Mouse (Mus musculus): ENCODE data around the gene 2510039O18Rik. TPM values are rescaled to one million over a fixed set of nuclear protein-coding genes. Genes with fewer than 3 reads are reported as not detected.

Gene 2510039O18Rik
- total RNA-seq, 2 experiments from 2014 or later, result 17.9 to 21.4 TPM

DNA sequence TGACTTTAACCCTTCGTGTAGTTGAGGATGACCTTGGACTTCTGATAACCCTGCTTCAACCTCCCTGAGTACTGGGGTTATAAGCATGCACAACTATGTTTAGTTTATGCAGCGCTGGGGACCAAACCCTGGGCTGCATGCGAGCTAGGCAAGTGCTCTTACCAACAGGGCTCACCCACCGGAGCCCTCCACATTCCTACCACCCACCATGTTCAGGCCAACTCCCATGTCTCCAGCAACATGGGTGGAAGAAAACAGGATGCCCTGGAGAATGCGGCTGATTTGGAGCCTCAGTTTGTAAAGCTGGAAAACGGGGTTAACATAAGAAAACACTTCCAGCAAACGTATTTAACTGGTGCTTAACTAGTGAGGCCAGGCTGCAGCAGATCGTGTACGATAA is 4.8 kb upstream of the 2510039O18Rik start:
- intact Hi-C loops (cut with DNase I), result loop anchor here (5.0 kb wide), 1 partner anchor 34 kb away; the partner anchor contains the start of gene Mfn2
- DNase-seq, result no peak

DNA sequence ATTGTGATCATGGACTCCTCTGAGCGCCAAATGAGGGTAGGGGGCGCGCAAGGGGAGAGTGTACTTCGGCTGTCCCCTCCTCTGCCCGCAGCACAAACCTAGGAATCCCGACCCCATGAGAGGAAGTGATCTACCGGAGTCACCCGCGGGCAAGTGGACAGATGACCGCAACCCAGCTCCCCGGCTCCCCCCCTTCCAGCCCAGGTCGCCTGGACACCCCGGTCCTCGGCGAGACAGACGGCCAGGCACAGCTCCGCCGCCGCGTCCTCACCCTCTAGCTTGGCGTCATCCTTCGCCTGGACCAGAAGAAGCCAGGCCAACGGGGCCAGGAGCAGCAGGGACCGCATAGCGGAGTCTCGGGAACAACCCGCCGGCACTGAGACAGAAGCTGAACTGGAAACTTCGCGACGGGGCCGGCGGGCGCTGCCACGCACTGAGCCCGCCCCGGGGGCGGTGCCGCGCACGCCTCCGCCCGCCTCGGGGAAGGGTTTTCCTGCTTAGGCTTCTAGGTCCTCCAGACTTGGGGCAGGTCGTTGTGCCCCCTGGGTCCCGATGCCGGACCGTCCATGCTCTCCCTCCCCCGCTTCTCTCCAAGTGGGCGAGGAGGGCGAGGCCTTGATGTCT is 4.3 kb upstream of the 2510039O18Rik start, which contains the start of gene Plod1:
Gene Plod1 (minus strand): TSS at position 437 of the 624 bp plus-strand sequence.
- intact Hi-C loops (cut with DNase I), result loop anchor here (5.0 kb wide), 1 partner anchor 34 kb away; the partner anchor contains the start of gene Mfn2
- DNase-seq, result peak; percentile 86 to 87

DNA sequence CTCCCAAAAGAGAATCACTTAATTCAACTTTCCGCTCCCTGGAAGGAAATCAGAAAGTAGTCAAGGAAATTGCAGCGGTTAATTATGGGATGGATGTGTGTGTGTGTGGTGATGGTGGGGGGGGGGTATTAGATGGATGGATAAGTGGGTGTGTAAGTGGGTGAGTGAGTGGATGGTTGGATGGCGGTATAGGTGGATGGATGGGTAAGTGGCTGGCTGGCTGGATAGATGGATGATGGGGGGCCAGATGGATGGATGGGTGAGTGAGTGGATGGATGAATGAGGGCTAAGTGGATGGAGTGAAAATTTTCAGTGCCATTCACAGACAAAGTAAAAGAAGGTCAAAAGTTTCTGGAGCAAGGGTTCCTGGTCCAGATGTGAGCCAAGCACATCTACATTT is 3.7 kb upstream of the 2510039O18Rik start:
- intact Hi-C loops (cut with DNase I), result loop anchor here (5.0 kb wide), 1 partner anchor 35 kb away; the partner anchor contains the start of gene Mfn2
- no peak for DNase-seq

- intact Hi-C loops (cut with DNase I), result loop anchor here (5.0 kb wide), 1 partner anchor 35 kb away; the partner anchor contains the start of gene Mfn2
- DNase-seq, result no peak
These were observed 3.2 kb upstream of the 2510039O18Rik start for GRCm38 (mm10) chr4:147937486-147937885.

DNA sequence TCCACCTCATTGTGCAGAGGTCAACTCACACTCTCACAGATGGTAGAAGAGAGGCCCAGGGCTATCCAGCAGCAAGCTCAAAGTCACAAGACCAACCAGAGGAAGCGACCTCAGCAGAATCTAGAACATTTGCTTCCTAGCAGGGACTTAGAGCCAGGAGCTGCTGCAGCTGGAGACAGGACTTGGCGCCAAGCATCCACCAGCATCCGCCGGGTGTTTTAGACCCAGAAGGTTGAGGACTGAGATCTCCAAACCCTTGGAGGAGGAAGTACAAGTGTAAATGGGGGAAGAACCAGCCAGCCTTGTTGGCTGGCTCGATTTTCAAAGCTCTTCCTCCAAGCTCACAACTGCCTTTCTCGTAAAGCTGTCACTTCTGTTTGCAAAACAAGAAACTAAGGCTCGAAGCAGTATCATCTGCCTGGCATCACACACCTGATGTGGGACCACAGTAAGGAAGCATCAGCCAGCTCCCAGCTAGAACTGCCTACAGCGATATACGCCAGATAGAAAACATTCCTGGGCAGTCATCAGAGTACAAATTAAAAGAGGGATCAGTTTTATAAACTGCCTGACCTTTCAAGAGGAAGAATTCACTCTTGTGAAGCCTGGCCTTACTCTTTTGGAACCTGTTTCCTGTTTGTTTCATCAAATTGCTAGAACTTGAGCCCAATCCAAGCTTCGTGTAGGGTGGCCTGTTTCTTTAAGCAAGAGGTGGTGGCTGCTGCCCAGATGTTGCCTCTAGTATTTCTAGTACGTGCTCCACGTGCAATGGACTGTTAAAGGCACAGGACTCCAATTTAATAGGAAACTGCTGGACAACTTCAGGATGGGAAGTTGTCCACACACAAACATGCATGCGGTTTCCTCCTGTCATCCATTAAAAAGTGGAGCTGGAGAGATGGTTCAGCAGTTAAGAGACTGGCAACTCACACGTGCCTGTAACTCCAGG is 2.3 kb upstream of the 2510039O18Rik start:
- intact Hi-C loops (cut with DNase I), result loop anchor here (5.0 kb wide), 1 partner anchor 36 kb away; the partner anchor contains the start of gene Mfn2
- peak; percentile 50 to 51 for DNase-seq

- DNase-seq, result no peak
- intact Hi-C loops (cut with DNase I), result no loop called here
These were observed 584 bp upstream of the 2510039O18Rik start for GRCm38 (mm10) chr4:147940111-147940510.

GRCm38 (mm10) chr4:147941045-147942020 is 638 bp downstream of the 2510039O18Rik start:
- DNase-seq, result no peak
- intact Hi-C loops (cut with DNase I), result no loop called here

- no peak for DNase-seq
- intact Hi-C loops (cut with DNase I), result no loop called here
These were observed 2.3 kb downstream of the 2510039O18Rik start for GRCm38 (mm10) chr4:147943005-147943404.

- DNase-seq, result no peak
- intact Hi-C loops (cut with DNase I), result no loop called here
These were observed 6.8 kb downstream of the 2510039O18Rik start for GRCm38 (mm10) chr4:147947511-147947910.

DNA sequence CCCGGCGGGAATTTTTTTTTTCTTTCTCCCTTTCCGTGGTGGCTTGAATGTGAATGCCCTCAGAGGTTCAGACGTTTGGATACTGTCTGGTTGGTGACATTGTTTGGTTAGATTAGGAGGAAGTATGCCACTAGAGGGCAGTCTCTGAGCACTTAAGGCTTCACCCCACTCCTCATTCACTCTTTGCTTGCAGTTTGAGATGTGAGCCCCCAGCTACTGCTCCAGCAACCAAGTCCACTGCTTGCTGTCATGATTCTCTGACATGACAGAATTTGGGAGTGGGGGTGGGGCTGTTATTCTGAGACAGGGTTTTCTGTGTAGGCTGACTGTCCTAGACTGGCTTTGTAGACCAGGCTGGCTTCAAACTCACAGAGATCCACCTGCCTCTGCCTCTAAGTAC is 12.9 kb downstream of the 2510039O18Rik start:
- intact Hi-C loops (cut with DNase I), result loop anchor here (2.0 to 10.0 kb wide), 2 partner anchors 55 to 211 kb away; partner anchors contain the start of genes Fbxo2 and Fbxo44
- DNase-seq, result no peak

- no peak for DNase-seq
These were observed 16.4 kb downstream of the 2510039O18Rik start for GRCm38 (mm10) chr4:147957141-147957540.

GRCm38 (mm10) chr4:147959881-147960831 is 19.5 kb downstream of the 2510039O18Rik start:
- peak in 1 of 2 experiments; percentile 37 for DNase-seq
- intact Hi-C loops (cut with DNase I), result loop anchor here (2.0 to 10.0 kb wide), 2 partner anchors 49 to 205 kb away; partner anchors contain the start of genes Fbxo2 and Fbxo44

More at GRCm38 (mm10) chr4:147957141-147957540, 16.4 kb downstream of the 2510039O18Rik start:
- intact Hi-C loops (cut with DNase I), result loop anchor here (10.0 kb wide), 1 partner anchor 208 kb away; the partner anchor contains the start of genes Fbxo2 and Fbxo44

GRCm38 (mm10) chr4:147962781-147963180 is 22.1 kb downstream of the 2510039O18Rik start:
- intact Hi-C loops (cut with DNase I), result no loop called here
- DNase-seq, result no peak

GRCm38 (mm10) chr4:147963623-147964022 is 22.9 kb downstream of the 2510039O18Rik start:
- no peak for DNase-seq
- intact Hi-C loops (cut with DNase I), result no loop called here

DNA sequence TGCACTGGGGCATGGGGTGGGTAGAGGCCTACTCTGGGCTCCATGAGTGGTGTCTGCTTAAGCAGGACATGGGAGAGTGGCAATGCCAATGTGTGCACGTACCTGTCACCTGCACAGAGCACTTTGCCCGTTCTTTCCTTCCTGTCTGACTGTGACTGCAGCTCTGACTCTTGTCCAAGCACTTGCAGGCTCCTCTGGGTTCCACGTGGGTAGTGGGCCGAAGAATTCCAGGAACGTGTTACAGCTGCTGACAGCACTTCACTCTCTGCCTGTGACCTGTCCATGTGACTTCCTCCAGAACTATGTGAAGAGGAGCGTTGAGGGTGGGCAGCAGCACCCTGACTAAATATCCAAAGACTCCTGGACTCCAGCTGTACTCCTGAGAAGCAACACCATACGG is 25.0 kb downstream of the 2510039O18Rik start:
- intact Hi-C loops (cut with DNase I), result no loop called here
- no peak for DNase-seq

GRCm38 (mm10) chr4:147968816-147969215 is 28.1 kb downstream of the 2510039O18Rik start:
- intact Hi-C loops (cut with DNase I), result no loop called here

DNA sequence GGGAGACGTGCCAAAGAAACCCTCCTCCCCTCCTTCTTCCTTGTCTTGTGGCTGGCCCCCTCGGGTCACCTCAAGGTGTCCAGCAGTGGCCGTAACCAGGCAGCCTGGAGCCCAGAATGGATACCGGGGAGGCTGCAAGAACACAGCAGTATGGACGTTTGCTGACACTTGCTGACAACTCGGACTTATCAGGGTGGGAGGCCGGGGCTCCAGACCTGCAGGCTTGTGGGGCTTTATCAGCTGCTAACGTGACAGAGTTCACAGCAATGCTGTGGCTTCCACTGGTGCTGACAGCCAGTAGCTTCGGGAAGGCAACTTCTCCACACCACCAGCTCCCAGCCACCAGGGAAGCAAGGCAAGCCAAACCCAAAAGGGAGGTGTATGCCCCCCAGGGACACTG is 28.6 kb downstream of the 2510039O18Rik start:
- DNase-seq, result no peak
- intact Hi-C loops (cut with DNase I), result no loop called here

More at GRCm38 (mm10) chr4:147968816-147969215, 28.1 kb downstream of the 2510039O18Rik start:
- DNase-seq, result no peak

DNA sequence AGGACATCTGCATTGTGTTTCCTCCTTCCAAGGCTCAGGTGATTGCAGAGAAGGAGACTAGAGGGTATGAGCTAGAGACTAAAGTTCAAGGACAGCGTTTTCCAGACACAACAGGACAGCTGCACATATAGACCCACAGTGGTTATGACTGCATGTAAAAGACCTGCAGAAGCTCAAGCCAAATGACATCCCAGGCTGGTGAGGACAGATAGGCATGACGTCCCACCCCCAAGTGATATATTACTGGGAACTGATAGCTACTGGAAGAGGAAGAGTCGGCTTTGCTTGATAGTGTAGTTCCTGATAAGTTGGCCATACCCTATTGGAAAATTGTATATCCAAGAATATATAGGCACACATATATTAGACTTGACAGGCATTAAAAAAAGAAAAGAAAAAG is 35.5 kb downstream of the 2510039O18Rik start:
- intact Hi-C loops (cut with DNase I), result no loop called here
- no peak for DNase-seq
